Mouse (Mus musculus): ENCODE results near the gene Pxylp1. TPM values are rescaled to one million over a fixed set of nuclear protein-coding genes. Genes with fewer than 3 reads are reported as not detected.

Pxylp1 gene
- polyA plus RNA-seq, 1 experiment from 2014 or later = 39.0 TPM

DNA sequence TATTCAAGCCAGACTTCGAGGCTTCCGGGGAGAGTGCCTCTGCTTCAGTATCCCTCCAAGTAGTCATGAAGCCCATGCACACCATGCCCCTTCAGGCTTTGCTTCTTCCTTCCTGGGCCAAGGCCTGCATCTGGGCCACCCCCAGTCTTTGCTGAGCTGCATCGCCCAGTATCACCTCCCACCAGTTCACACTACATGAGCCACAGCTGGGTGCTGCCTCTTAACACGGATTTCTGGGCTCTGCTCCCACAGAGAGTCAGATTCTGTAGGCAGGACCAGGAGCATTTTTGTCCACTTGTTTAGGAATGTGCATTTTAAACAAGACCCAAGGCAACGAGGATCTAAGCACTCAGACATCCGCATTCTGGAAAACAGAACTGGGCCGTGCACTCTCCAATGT lies 40.8 kb downstream of the Pxylp1 start:
- H3K4me1 ChIP-seq (replicated peaks) = peaks cover 11% of the 10 kb centered on the region
- no peaks in the 10 kb centered on the region for H3K27me3 ChIP-seq
- H3K9me3 ChIP-seq = no peaks in the 10 kb centered on the region
- H3K9ac ChIP-seq = no peak overlapping the region
- no peak overlapping the region for H3K27ac ChIP-seq (replicated peaks)
- no peak overlapping the region for H3K4me2 ChIP-seq
- H3K36me3 ChIP-seq = no peaks in the 10 kb centered on the region
- WGBS = 65% methylated on average over 7 of the region's 7 CpGs
- no peak for ATAC-seq (ENCODE audit: low FRiP score, low read depth)
- H3K4me3 ChIP-seq = no peak overlapping the region

DNA sequence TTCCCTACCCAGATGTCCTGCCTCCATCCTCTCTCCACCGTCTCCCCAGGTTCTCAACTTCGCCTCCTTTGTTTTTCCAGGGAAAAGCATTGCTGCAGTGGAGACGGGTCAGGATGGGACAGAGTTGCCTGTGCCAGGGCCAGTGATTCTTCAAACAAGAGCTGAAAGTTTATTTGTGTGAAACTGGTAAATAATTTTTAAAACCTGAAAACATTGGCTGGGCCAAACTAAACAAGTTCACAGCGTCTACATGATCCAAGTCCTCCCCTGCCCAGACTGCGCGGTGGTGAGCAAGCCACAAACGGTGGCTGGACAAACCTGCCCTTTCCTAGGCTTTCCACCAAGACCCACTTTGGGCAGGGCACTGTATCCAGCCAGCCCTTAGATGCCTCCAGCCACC lies 41.4 kb downstream of the Pxylp1 start:
- Histone ChIP-seq H3K27ac (replicated peaks) (no peak overlapping the region), H3K9ac (no peak overlapping the region), H3K4me2 (no peak overlapping the region), H3K9me3 (no peaks in the 10 kb centered on the region), H3K27me3 (no peaks in the 10 kb centered on the region), H3K4me1 (replicated peaks) (peaks cover 11% of the 10 kb centered on the region), H3K4me3 (no peak overlapping the region), H3K36me3 (no peaks in the 10 kb centered on the region)
- no peak for ATAC-seq (ENCODE audit: low FRiP score, low read depth)
- 86% methylated on average over 7 of the region's 7 CpGs for WGBS

DNA sequence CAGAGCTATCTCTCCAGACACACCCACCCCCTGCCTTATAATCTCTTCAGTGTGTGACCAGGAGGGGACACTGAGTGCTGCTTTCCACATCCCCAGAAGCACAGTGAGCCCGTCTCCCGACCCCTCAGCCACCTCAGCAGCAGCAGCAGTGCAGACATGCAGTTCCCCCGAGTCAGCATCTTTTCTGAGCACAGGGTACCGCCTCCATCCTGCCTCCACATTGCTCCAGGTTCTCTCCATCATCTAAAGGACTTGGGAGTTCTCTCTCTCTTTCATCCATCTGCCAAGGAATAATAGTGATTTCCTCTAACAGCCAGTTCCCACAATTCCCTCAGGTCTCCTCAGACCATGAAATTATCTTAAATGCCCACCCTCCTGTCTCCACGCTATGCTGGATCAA lies 43.5 kb downstream of the Pxylp1 start:
- no peak for ATAC-seq (ENCODE audit: low FRiP score, low read depth)
- no peaks in the 10 kb centered on the region for H3K27me3 ChIP-seq
- no peak overlapping the region for H3K4me3 ChIP-seq
- no peaks in the 10 kb centered on the region for H3K36me3 ChIP-seq
- no peak overlapping the region for H3K4me2 ChIP-seq
- 25% methylated on average over 5 of the region's 5 CpGs for WGBS
- H3K9me3 ChIP-seq = no peaks in the 10 kb centered on the region
- H3K9ac ChIP-seq = no peak overlapping the region
- peak overlapping the region; percentile 27; the same call in 1 of the 2 replicates for H3K27ac ChIP-seq (replicated peaks)
- peaks cover 11% of the 10 kb centered on the region for H3K4me1 ChIP-seq (replicated peaks)

DNA sequence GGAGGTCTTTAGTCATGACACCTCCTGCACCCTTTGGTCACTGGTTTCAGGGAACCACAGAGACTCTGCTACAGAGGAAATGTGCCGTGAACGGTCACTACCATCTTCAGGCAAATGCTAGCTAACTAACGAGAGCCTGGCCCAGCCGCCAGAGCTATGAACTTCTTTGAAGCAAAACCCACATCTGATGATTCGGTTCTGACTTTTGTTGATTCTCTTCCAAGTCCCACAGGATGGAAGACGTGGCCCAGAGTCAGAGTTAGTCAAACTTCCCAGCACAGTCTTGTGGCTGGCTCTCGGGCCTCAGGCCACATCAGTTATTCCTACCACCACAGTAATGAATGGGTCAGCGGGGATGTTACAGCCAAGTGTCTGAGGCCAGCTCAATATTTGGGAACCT lies 46.1 kb downstream of the Pxylp1 start:
- no peak overlapping the region for H3K9ac ChIP-seq

DNA sequence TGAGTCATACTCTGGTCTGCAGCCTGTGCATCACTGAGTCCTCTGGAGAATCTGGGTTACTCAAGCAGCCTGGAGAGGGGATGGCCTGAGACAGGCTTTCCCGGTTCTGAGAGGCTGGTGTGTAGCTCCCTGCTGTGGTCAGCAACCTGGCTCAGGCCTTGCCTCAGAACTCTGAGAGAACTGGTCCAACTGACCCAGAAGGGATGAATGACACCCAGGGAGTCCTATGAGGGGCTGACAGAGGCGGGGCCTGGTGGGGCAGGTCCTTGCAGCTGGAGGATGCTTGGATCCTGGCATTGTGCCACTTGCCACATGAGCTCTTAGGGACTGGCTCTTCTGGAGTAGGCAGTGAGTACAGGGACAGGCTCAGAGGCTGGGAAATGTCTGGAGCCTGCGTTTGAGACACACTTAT lies 47.7 kb downstream of the Pxylp1 start:
- Histone ChIP-seq H3K4me1 (replicated peaks) (peaks cover 11% of the 10 kb centered on the region), H3K4me2 (no peak overlapping the region), H3K4me3 (no peak overlapping the region), H3K27me3 (no peaks in the 10 kb centered on the region), H3K9ac (no peak overlapping the region), H3K9me3 (no peaks in the 10 kb centered on the region), H3K27ac (replicated peaks) (no peak overlapping the region), H3K36me3 (no peaks in the 10 kb centered on the region)
- ATAC-seq (ENCODE audit: low FRiP score, low read depth) = 0 out of 2 replicates have a peak, but pooled peaks have one; percentile 9
- WGBS = 49% methylated on average over 3 of the region's 3 CpGs

More for the DNA sequence above, 46.1 kb downstream of the Pxylp1 start:
- H3K36me3 ChIP-seq = no peaks in the 10 kb centered on the region
- no peak for ATAC-seq (ENCODE audit: low FRiP score, low read depth)
- H3K4me2 ChIP-seq = no peak overlapping the region
- WGBS = 94% methylated on average over 8 of the region's 8 CpGs
- peaks cover 11% of the 10 kb centered on the region for H3K4me1 ChIP-seq (replicated peaks)
- no peak overlapping the region for H3K4me3 ChIP-seq
- H3K27ac ChIP-seq (replicated peaks) = no peak overlapping the region
- no peaks in the 10 kb centered on the region for H3K27me3 ChIP-seq
- H3K9me3 ChIP-seq = no peaks in the 10 kb centered on the region

DNA sequence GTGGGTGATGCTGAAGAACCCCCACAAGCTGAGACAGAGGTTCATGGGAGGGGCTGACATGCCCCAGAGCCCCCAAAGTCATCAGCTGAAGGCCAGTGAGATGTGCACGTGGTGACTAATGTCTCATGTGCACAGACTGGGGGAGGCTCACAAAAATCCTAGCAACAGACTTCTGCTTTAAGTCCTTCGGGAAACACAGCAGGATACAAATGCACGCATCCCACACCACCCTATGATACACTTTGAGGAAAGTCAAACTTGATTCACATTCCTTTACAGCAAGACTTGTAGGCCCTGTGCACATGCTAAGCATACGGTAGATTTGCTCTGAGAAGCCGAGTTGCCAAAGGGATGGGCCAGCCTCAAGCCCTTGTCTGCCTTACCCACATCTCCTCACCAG lies 53.1 kb downstream of the Pxylp1 start:
- peak overlapping the region; percentile 59 for H3K27ac ChIP-seq (replicated peaks)
- H3K4me3 ChIP-seq = no peak overlapping the region
- no peak overlapping the region for H3K4me2 ChIP-seq
- no peaks in the 10 kb centered on the region for H3K36me3 ChIP-seq
- no peak for ATAC-seq (ENCODE audit: low FRiP score, low read depth)
- no peak overlapping the region for H3K9ac ChIP-seq
- H3K27me3 ChIP-seq = no peaks in the 10 kb centered on the region
- peaks cover 30% of the 10 kb centered on the region for H3K4me1 ChIP-seq (replicated peaks)
- 78% methylated on average over 5 of the region's 5 CpGs for WGBS
- H3K9me3 ChIP-seq = no peaks in the 10 kb centered on the region

DNA sequence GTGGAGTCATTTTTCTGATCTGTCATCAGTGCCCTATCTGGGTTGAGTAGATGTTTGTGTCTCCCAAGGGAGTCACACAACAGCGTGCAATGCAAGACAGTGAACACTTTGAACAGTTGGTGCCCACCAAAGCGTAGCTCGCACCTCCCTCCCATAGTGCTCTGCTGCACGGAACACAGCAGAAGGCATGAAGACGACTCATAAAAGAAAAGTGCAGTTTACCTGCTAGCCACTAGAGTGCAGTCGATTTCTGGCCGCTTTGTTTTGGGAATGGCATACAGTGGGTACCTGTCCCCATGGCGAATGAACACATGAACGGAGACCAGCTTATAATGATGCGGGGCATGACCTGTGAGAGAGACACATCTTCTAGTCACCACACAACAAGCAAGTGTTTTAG lies 53.6 kb downstream of the Pxylp1 start:
- Histone ChIP-seq H3K4me1 (replicated peaks) (peaks cover 30% of the 10 kb centered on the region), H3K27me3 (no peaks in the 10 kb centered on the region), H3K9ac (no peak overlapping the region), H3K4me3 (no peak overlapping the region), H3K27ac (replicated peaks) (peak overlapping the region; percentile 59), H3K4me2 (peak overlapping the region; percentile 1; the same call in 1 of the 2 replicates), H3K36me3 (no peaks in the 10 kb centered on the region), H3K9me3 (no peaks in the 10 kb centered on the region)
- peak; percentile 59; the same call in 1 of the 2 replicates for ATAC-seq (ENCODE audit: low FRiP score, low read depth)
- WGBS = 29% methylated on average over 10 of the region's 10 CpGs

DNA sequence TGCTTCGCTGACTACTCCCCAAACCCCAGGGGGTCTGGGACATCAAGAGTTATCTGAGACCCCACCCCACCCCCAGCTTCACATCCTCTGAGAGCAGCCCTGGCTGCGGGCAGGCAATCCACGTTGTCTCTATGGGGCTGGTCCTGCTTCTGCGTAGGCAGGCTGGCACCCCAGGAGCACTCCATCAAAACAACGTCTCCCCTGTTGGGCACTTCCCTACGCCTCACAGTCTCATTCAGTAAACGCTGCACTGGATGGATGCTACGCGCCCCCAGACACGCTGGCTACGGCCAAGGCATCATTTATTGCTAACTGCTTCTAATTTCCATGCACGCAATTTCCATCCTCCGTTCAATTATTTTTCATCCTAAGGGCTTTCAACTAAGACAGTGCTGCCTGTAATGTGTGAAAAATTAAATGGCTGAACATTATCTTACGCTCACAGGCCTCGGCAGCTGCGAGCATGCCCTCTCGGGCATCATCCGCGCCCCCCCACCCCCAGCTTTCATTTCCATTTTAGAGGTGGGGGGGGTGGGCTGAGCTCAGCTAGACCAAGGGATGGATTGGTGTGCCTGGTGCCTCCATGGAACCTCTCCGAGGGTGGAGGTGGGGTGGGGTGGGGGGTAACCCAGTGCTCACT lies 54.6 kb downstream of the Pxylp1 start:
- no peak overlapping the region for H3K9ac ChIP-seq
- H3K27me3 ChIP-seq = no peaks in the 10 kb centered on the region
- H3K27ac ChIP-seq (replicated peaks) = peak overlapping the region; percentile 59
- H3K4me3 ChIP-seq = no peak overlapping the region
- peak; percentile 71 for ATAC-seq (ENCODE audit: low FRiP score, low read depth)
- peak overlapping the region; percentile 32 for H3K4me2 ChIP-seq
- H3K9me3 ChIP-seq = no peaks in the 10 kb centered on the region
- H3K36me3 ChIP-seq = no peaks in the 10 kb centered on the region
- WGBS = 10% methylated on average over 20 of the region's 20 CpGs
- peaks cover 30% of the 10 kb centered on the region for H3K4me1 ChIP-seq (replicated peaks)

DNA sequence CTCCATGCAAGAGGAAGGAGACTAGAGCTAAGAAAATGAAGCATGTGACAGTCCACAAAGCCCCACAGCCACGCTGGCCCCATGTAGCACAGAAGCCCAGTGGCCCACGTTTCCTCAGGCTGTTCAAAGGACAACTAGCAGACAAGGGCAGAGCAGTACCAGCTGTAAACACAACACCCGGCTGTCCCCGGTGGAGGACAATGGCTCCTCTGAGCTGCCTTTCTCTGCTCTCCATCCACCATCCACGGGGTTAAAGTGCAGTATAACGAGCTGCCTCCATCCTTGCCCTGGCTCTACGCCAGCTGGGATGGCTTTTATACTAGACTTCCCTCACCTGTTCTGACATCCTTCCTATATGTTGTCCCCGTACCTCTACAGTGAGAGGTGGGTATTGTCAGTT lies 55.5 kb downstream of the Pxylp1 start:
- Histone ChIP-seq H3K9ac (no peak overlapping the region), H3K4me1 (replicated peaks) (peaks cover 37% of the 10 kb centered on the region)

DNA sequence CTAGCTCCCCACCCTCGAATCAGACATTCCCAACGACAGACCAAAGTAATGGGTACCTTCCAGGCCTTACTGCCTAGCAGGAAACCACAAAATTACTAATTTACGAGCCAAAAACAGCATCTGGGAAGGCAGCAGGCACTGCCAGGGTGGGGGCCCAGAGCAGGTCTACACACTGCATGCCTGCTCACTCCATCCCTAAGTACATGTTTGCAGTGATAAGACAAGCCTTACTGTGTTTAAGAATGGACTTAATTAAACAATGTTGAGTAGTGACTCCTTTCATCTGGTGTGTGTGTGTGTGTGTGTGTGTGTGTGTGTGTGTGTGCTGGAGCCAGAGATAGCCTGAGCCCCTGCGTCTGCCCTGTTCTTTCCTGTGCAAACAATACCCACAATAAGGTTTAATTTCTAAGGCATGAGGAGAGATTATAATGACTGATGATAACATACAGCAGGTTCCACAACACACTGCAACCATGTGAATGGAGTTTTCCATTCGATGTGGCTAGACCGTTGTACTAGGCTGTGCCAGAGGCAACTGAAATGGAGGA lies 57.0 kb downstream of the Pxylp1 start:
- Histone ChIP-seq H3K27ac (replicated peaks) (no peak overlapping the region), H3K9ac (no peak overlapping the region), H3K9me3 (no peaks in the 10 kb centered on the region), H3K36me3 (no peaks in the 10 kb centered on the region), H3K4me3 (no peak overlapping the region), H3K4me1 (replicated peaks) (peaks cover 49% of the 10 kb centered on the region), H3K4me2 (no peak overlapping the region), H3K27me3 (no peaks in the 10 kb centered on the region)
- ATAC-seq (ENCODE audit: low FRiP score, low read depth) = no peak
- WGBS = 88% methylated on average over 6 of the region's 6 CpGs

More for the DNA sequence above, 55.5 kb downstream of the Pxylp1 start:
- Histone ChIP-seq H3K4me3 (no peak overlapping the region), H3K9me3 (no peaks in the 10 kb centered on the region), H3K36me3 (no peaks in the 10 kb centered on the region), H3K27ac (replicated peaks) (peak overlapping the region; percentile 59), H3K4me2 (no peak overlapping the region), H3K27me3 (no peaks in the 10 kb centered on the region)
- peak; percentile 9; the same call in 1 of the 2 replicates for ATAC-seq (ENCODE audit: low FRiP score, low read depth)
- 24% methylated on average over 8 of the region's 8 CpGs for WGBS

DNA sequence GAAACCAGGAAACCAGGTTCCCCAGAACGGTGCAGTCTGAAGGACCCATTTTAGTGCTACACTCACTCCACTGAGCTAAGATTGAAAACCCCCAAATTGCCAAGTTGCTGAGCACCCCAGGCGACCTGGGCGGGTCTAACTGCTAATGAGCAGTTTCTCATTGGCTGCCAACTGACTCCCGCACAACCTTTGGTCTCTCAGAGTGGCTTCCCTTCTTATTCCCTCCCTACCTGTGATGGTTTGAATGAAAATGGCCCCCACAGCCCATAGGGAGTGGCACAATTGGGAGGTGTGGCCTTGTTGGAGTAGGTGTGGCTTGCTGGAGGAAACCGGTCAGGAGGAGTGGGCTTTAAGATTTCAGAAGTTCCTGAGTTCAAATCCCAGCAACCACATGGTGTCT lies 58.9 kb downstream of the Pxylp1 start:
- no peaks in the 10 kb centered on the region for H3K9me3 ChIP-seq
- H3K4me3 ChIP-seq = no peak overlapping the region
- 65% methylated on average over 5 of the region's 5 CpGs for WGBS
- no peak overlapping the region for H3K4me2 ChIP-seq
- no peaks in the 10 kb centered on the region for H3K36me3 ChIP-seq
- no peak overlapping the region for H3K9ac ChIP-seq
- peaks cover 41% of the 10 kb centered on the region for H3K4me1 ChIP-seq (replicated peaks)
- no peak for ATAC-seq (ENCODE audit: low FRiP score, low read depth)
- H3K27me3 ChIP-seq = no peaks in the 10 kb centered on the region
- H3K27ac ChIP-seq (replicated peaks) = no peak overlapping the region

DNA sequence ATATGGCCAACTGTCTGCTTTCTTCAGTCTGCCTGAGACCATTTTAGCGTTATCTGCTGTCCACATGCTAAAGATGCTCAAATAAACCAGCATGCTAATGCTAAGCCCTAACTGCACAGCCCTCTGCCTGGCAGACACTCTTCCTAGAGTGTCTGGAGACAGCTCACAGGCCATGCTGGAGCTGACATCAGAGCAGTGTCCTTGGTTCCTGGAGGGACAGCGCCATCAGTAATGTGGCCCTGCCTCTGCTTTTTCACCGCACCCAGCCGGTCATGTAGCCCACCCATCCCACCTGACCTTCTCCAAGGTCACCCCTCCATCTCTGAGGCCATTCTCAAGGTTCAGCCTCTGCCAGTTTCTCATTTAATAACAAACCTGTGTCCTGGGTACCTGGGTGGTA lies 60.0 kb downstream of the Pxylp1 start:
- H3K36me3 ChIP-seq = no peaks in the 10 kb centered on the region
- H3K9ac ChIP-seq = no peak overlapping the region
- H3K9me3 ChIP-seq = no peaks in the 10 kb centered on the region
- H3K4me2 ChIP-seq = no peak overlapping the region
- H3K4me1 ChIP-seq (replicated peaks) = peaks cover 38% of the 10 kb centered on the region
- no peak for ATAC-seq (ENCODE audit: low FRiP score, low read depth)
- H3K4me3 ChIP-seq = no peak overlapping the region
- 77% methylated on average over 4 of the region's 4 CpGs for WGBS
- H3K27ac ChIP-seq (replicated peaks) = no peak overlapping the region
- H3K27me3 ChIP-seq = no peaks in the 10 kb centered on the region
